Mouse (Mus musculus) spleen, postnatal 10 days (tissue): ENCODE measurements around the gene Arhgap6.

Experiments used
- DNase-seq, 2 experiments: peaks; one replicate each; pipeline ENCODE4 v3.0.0; 2021 to 2022; ENCODE audit warnings: low spot score in 2 of 2

Arhgap6 gene

GRCm38 (mm10) chrX:169112662-169113061, 317.8 kb downstream of the Arhgap6 start:
- no peak for DNase-seq

GRCm38 (mm10) chrX:169123115-169123772, 328.3 kb downstream of the Arhgap6 start:
- DNase-seq = no peak

- no peak for DNase-seq
Measured at GRCm38 (mm10) chrX:169123773-169124151, 328.9 kb downstream of the Arhgap6 start.

GRCm38 (mm10) chrX:169139758-169140157, 344.9 kb downstream of the Arhgap6 start:
- DNase-seq = no peak

- no peak for DNase-seq
Measured at GRCm38 (mm10) chrX:169140467-169140866, 345.6 kb downstream of the Arhgap6 start.

GRCm38 (mm10) chrX:169153805-169154204, 358.9 kb downstream of the Arhgap6 start:
- no peak for DNase-seq

GRCm38 (mm10) chrX:169158385-169158784, 363.5 kb downstream of the Arhgap6 start:
- no peak for DNase-seq

GRCm38 (mm10) chrX:169170981-169171380, 376.1 kb downstream of the Arhgap6 start:
- no peak for DNase-seq

GRCm38 (mm10) chrX:169173796-169174195, 378.9 kb downstream of the Arhgap6 start:
- no peak for DNase-seq

GRCm38 (mm10) chrX:169178634-169179033, 383.7 kb downstream of the Arhgap6 start:
- no peak for DNase-seq

GRCm38 (mm10) chrX:169187100-169187499, 392.2 kb downstream of the Arhgap6 start, which contains the start of gene Amelx:
Gene Amelx (minus strand): TSS chrX:169187200.
- no peak for DNase-seq

- no peak for DNase-seq
Measured at GRCm38 (mm10) chrX:169210019-169210418, 415.1 kb downstream of the Arhgap6 start.

GRCm38 (mm10) chrX:169220064-169220463, 425.2 kb downstream of the Arhgap6 start:
- no peak for DNase-seq

GRCm38 (mm10) chrX:169222357-169223062, 427.6 kb downstream of the Arhgap6 start:
- no peak for DNase-seq

- DNase-seq = no peak
Measured at GRCm38 (mm10) chrX:169255915-169256314, 461.0 kb downstream of the Arhgap6 start.

GRCm38 (mm10) chrX:169256741-169257140, 461.8 kb downstream of the Arhgap6 start:
- no peak for DNase-seq

GRCm38 (mm10) chrX:169261034-169261433, 466.1 kb downstream of the Arhgap6 start:
- DNase-seq = no peak

GRCm38 (mm10) chrX:169262212-169262611, 467.3 kb downstream of the Arhgap6 start:
- no peak for DNase-seq

- DNase-seq = no peak
Measured at GRCm38 (mm10) chrX:169263433-169264172, 468.7 kb downstream of the Arhgap6 start.

- DNase-seq = no peak
Measured at GRCm38 (mm10) chrX:169299579-169299978, 504.7 kb downstream of the Arhgap6 start.

GRCm38 (mm10) chrX:169302271-169303045, 507.6 kb downstream of the Arhgap6 start:
- DNase-seq = no peak

- peak; percentile 29 to 59 for DNase-seq
Measured at GRCm38 (mm10) chrX:169303945-169304344, 509.0 kb downstream of the Arhgap6 start.
